In the genomic region with DNA sequence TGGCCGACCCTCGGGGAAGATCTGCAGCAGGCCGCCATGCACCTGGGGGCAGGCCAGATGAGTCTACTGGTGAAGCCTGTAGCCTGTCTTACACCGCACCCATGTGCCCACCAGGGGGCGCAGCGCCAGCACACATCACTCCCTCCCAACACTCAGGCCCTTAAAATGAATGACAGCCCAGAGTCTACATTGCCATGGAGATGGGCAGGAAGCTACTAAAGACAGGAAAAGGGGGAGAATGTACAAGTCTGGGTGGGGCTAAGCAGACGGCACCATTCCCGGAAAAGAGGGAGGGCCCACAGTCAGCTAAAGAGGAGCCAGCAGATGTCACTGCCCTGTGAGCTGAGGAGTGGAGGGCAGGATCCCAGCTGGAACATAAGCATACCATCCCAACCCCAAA, we compare ENCODE assay signal across 7 mouse cellular contexts. TPM values are rescaled to one million over a fixed set of nuclear protein-coding genes. Genes with fewer than 3 reads are reported as not detected.
DNase-seq lines count a peak whose midpoint lies in the region; ATAC-seq and TF ChIP-seq lines count a peak whose summit lies in the region.

No protein-coding gene starts in this region.

- H3K4me2 ChIP-seq in limb, embryonic 12.5 days: no peak overlapping the region
- H3K4me2 ChIP-seq in midbrain, embryonic 15.5 days: peak overlapping the region; percentile 4; the same call in 1 of the 2 replicates

- H3K4me3 ChIP-seq in embryonic facial prominence, embryonic 10.5 days: no peak overlapping the region
- H3K4me3 ChIP-seq in kidney, adult 2 months (ENCODE audit: insufficient read depth, low read depth, low read length): no peak overlapping the region
- no peak overlapping the region for H3K4me3 ChIP-seq in limb, embryonic 12.5 days (replicated peaks)
- H3K4me3 ChIP-seq in midbrain, embryonic 15.5 days: no peak overlapping the region
- no peak overlapping the region for H3K4me3 ChIP-seq in spleen, adult 2 months (ENCODE audit: extremely low read depth, insufficient read depth, insufficient read length)

- peak; percentile 80 for ATAC-seq in limb, embryonic 12.5 days (ENCODE audit: insufficient number of reproducible peaks, insufficient read depth, low FRiP score, low TSS enrichment, low read depth)
- ATAC-seq in midbrain, embryonic 15.5 days (replicated peaks): peak; percentile 86

- DNase-seq in adrenal gland, postnatal 14 days: peak; percentile 94
- DNase-seq in embryonic facial prominence, embryonic 10.5 days (ENCODE audit: low spot score): peak; percentile 90
- peak; percentile 89 to 93 for DNase-seq in heart, adult 18-20 months
- DNase-seq in kidney, adult 2 months: peak; percentile 95
- DNase-seq in spleen, adult 2 months (ENCODE audit: low read depth in 1 of 2, low spot score in 2 of 2): peak; percentile 68 to 83

- H3K9ac ChIP-seq in limb, embryonic 12.5 days (replicated peaks): no peak overlapping the region
- no peak overlapping the region for H3K9ac ChIP-seq in midbrain, embryonic 15.5 days

- no peaks in the 10 kb centered on the region for H3K27me3 ChIP-seq in embryonic facial prominence, embryonic 10.5 days (replicated peaks; ENCODE audit: low read depth, poor library complexity, severe bottlenecking)
- H3K27me3 ChIP-seq in kidney, adult 2 months (replicated peaks; ENCODE audit: control insufficient read depth, insufficient read depth, low read length): no peaks in the 10 kb centered on the region
- no peaks in the 10 kb centered on the region for H3K27me3 ChIP-seq in limb, embryonic 12.5 days
- H3K27me3 ChIP-seq in midbrain, embryonic 15.5 days (replicated peaks): no peaks in the 10 kb centered on the region
- H3K27me3 ChIP-seq in spleen, adult 2 months (ENCODE audit: control insufficient read depth, insufficient read depth, low read length): no peaks in the 10 kb centered on the region

- peaks cover 79% of the 10 kb centered on the region for H3K36me3 ChIP-seq in embryonic facial prominence, embryonic 10.5 days (replicated peaks)
- H3K36me3 ChIP-seq in kidney, adult 2 months (ENCODE audit: control insufficient read depth, insufficient read depth, low read length): no peaks in the 10 kb centered on the region; the same call in 1 of the 2 replicates
- peaks cover 79% of the 10 kb centered on the region for H3K36me3 ChIP-seq in limb, embryonic 12.5 days
- H3K36me3 ChIP-seq in midbrain, embryonic 15.5 days (replicated peaks): peaks cover 9% of the 10 kb centered on the region
- H3K36me3 ChIP-seq in spleen, adult 2 months (ENCODE audit: control insufficient read depth, insufficient read depth, low read length): peaks cover 22% of the 10 kb centered on the region

- H3K4me1 ChIP-seq in embryonic facial prominence, embryonic 10.5 days: peaks cover 43% of the 10 kb centered on the region
- peaks cover 28% of the 10 kb centered on the region for H3K4me1 ChIP-seq in kidney, adult 2 months (ENCODE audit: control insufficient read depth, insufficient read depth, low read length)
- peaks cover 36% of the 10 kb centered on the region for H3K4me1 ChIP-seq in limb, embryonic 12.5 days (replicated peaks)
- peaks cover 54% of the 10 kb centered on the region for H3K4me1 ChIP-seq in midbrain, embryonic 15.5 days
- peaks cover 17% of the 10 kb centered on the region for H3K4me1 ChIP-seq in spleen, adult 2 months (ENCODE audit: control insufficient read depth, insufficient read depth, insufficient read length)

- TF ChIP-seq POLR2A in kidney, adult 2 months (IDR thresholded peaks at IDR 0.05; ENCODE audit: low read depth, low read length): no peak
- no peak for TF ChIP-seq POLR2A in spleen, adult 2 months (IDR thresholded peaks at IDR 0.05; ENCODE audit: low read depth, low read length)

- no peak overlapping the region for H3K27ac ChIP-seq in embryonic facial prominence, embryonic 10.5 days (replicated peaks)
- H3K27ac ChIP-seq in kidney, adult 2 months (ENCODE audit: insufficient read depth, low read depth, low read length): peak overlapping the region; percentile 51; the same call in 1 of the 2 replicates
- H3K27ac ChIP-seq in limb, embryonic 12.5 days: no peak overlapping the region
- peak overlapping the region; percentile 49; the same call in 1 of the 2 replicates for H3K27ac ChIP-seq in midbrain, embryonic 15.5 days
- 0 out of 2 replicates have a peak overlapping the region, but pooled peaks have one; percentile 27 for H3K27ac ChIP-seq in spleen, adult 2 months (ENCODE audit: insufficient read depth, low read length)

- no peaks in the 10 kb centered on the region for H3K9me3 ChIP-seq in embryonic facial prominence, embryonic 10.5 days
- no peaks in the 10 kb centered on the region for H3K9me3 ChIP-seq in limb, embryonic 12.5 days
- no peaks in the 10 kb centered on the region for H3K9me3 ChIP-seq in midbrain, embryonic 15.5 days

- WGBS in embryonic facial prominence, embryonic 10.5 days: 22% methylated on average over 8 of the region's 8 CpGs
- 7% methylated on average over 8 of the region's 8 CpGs for WGBS in kidney, adult 2 months
- WGBS in limb, embryonic 12.5 days: 21% methylated on average over 8 of the region's 8 CpGs
- WGBS in midbrain, embryonic 15.5 days: 13% methylated on average over 8 of the region's 8 CpGs
- WGBS in spleen, adult 2 months: 15% methylated on average over 8 of the region's 8 CpGs

- peak; percentile 90 for TF ChIP-seq CTCF in kidney, adult 2 months (conservative IDR thresholded peaks at IDR 0.05; ENCODE audit: insufficient read depth, insufficient read length, low read depth, low read length)
- TF ChIP-seq CTCF in spleen, adult 2 months (IDR thresholded peaks at IDR 0.05; ENCODE audit: extremely low read depth, insufficient read depth, insufficient read length, insufficient replicate concordance): peak; percentile 98

RNA-seq across cellular contexts. Expression of a gene that starts 6.4 kb away (rescaled TPM):
- not detected in 2 replicates for total RNA-seq in adrenal gland, postnatal 14 days (2021)
- 0.09 and 0.16 TPM in 2 replicates for polyA plus RNA-seq in embryonic facial prominence, embryonic 10.5 days (2016; fragmentation: Nextera tagmentation; extraction: Ambion mirVana)
- not detected for total RNA-seq in heart, adult 18-20 months (2021)
- not detected in 2 replicates for polyA plus RNA-seq in kidney, adult 2 months (2012; rRNA removed)
- polyA plus RNA-seq in limb, embryonic 12.5 days (2016; fragmentation: Nextera tagmentation; extraction: Ambion mirVana): not detected in 2 replicates
- 0.11 TPM in 1 of 2 replicates, not detected in the other for polyA plus RNA-seq in midbrain, embryonic 15.5 days (2015; fragmentation: Nextera tagmentation; extraction: Ambion mirVana)
- polyA plus RNA-seq in spleen, adult 2 months (2012; rRNA removed): not detected in 2 replicates

RNA-seq across cellular contexts. Expression of a gene that starts 6.7 kb away (rescaled TPM):
- 83.9 and 92.9 TPM in 2 replicates for total RNA-seq in adrenal gland, postnatal 14 days (2021)
- 77.5 and 81.3 TPM in 2 replicates for polyA plus RNA-seq in embryonic facial prominence, embryonic 10.5 days (2016; fragmentation: Nextera tagmentation; extraction: Ambion mirVana)
- total RNA-seq in heart, adult 18-20 months (2021): 10 to 100 TPM; 58.6 to 60.1 TPM
- polyA plus RNA-seq in kidney, adult 2 months (2012; rRNA removed): 84.9 and 93.7 TPM in 2 replicates
- polyA plus RNA-seq in limb, embryonic 12.5 days (2016; fragmentation: Nextera tagmentation; extraction: Ambion mirVana): 87.3 and 88.9 TPM in 2 replicates
- polyA plus RNA-seq in midbrain, embryonic 15.5 days (2015; fragmentation: Nextera tagmentation; extraction: Ambion mirVana): 113 and 126 TPM in 2 replicates
- 83.0 and 97.5 TPM in 2 replicates for polyA plus RNA-seq in spleen, adult 2 months (2012; rRNA removed)

RNA-seq across cellular contexts. Expression of a gene that starts 18.8 kb away (rescaled TPM):
- total RNA-seq in adrenal gland, postnatal 14 days (2021): 39.5 and 55.2 TPM in 2 replicates
- 60.0 and 63.1 TPM in 2 replicates for polyA plus RNA-seq in embryonic facial prominence, embryonic 10.5 days (2016; fragmentation: Nextera tagmentation; extraction: Ambion mirVana)
- total RNA-seq in heart, adult 18-20 months (2021): 10 to 100 TPM; 10.5 to 11.6 TPM
- 55.9 and 57.4 TPM in 2 replicates for polyA plus RNA-seq in kidney, adult 2 months (2012; rRNA removed)
- polyA plus RNA-seq in limb, embryonic 12.5 days (2016; fragmentation: Nextera tagmentation; extraction: Ambion mirVana): 59.8 and 60.0 TPM in 2 replicates
- polyA plus RNA-seq in midbrain, embryonic 15.5 days (2015; fragmentation: Nextera tagmentation; extraction: Ambion mirVana): 101 and 107 TPM in 2 replicates
- 78.8 and 111 TPM in 2 replicates for polyA plus RNA-seq in spleen, adult 2 months (2012; rRNA removed)

RNA-seq across cellular contexts. Expression of a gene that starts 21.0 kb away (rescaled TPM):
- total RNA-seq in adrenal gland, postnatal 14 days (2021): not detected in 2 replicates
- 1.3 TPM in 1 of 2 replicates, not detected in the other for polyA plus RNA-seq in embryonic facial prominence, embryonic 10.5 days (2016; fragmentation: Nextera tagmentation; extraction: Ambion mirVana)
- not detected for total RNA-seq in heart, adult 18-20 months (2021)
- not detected in 2 replicates for polyA plus RNA-seq in kidney, adult 2 months (2012; rRNA removed)
- 0.61 and 1.5 TPM in 2 replicates for polyA plus RNA-seq in limb, embryonic 12.5 days (2016; fragmentation: Nextera tagmentation; extraction: Ambion mirVana)
- 0.40 and 0.62 TPM in 2 replicates for polyA plus RNA-seq in midbrain, embryonic 15.5 days (2015; fragmentation: Nextera tagmentation; extraction: Ambion mirVana)
- polyA plus RNA-seq in spleen, adult 2 months (2012; rRNA removed): not detected in 2 replicates

RNA-seq across cellular contexts. Expression of a gene that starts 21.1 kb away (rescaled TPM):
- total RNA-seq in adrenal gland, postnatal 14 days (2021): 0.89 TPM in 1 of 2 replicates, not detected in the other
- polyA plus RNA-seq in embryonic facial prominence, embryonic 10.5 days (2016; fragmentation: Nextera tagmentation; extraction: Ambion mirVana): 0.62 and 1.5 TPM in 2 replicates
- under 1 TPM in 1 of 2 experiments, not detected in 1; 0.57 TPM for total RNA-seq in heart, adult 18-20 months (2021)
- 6.4 and 7.7 TPM in 2 replicates for polyA plus RNA-seq in kidney, adult 2 months (2012; rRNA removed)
- polyA plus RNA-seq in limb, embryonic 12.5 days (2016; fragmentation: Nextera tagmentation; extraction: Ambion mirVana): 23.8 and 42.8 TPM in 2 replicates
- polyA plus RNA-seq in midbrain, embryonic 15.5 days (2015; fragmentation: Nextera tagmentation; extraction: Ambion mirVana): 14.0 and 16.2 TPM in 2 replicates
- polyA plus RNA-seq in spleen, adult 2 months (2012; rRNA removed): 1.0 and 2.3 TPM in 2 replicates

Comparison
In these comparisons a context has a peak if more than half of its experiments do, and no peak if none do; other contexts are left out.
1. H3K27ac ChIP-seq: peak in kidney, adult 2 months (single experiment), midbrain, embryonic 15.5 days (single experiment) and spleen, adult 2 months (single experiment); none in embryonic facial prominence, embryonic 10.5 days (single experiment) and limb, embryonic 12.5 days (single experiment).
2. Peak in every context shown above with its lines, with median percentiles within 50 percentile points of each other: DNase-seq.